Mouse (Mus musculus) embryonic facial prominence, embryonic 13.5 days (tissue): Measurements from ENCODE around the gene Speg. TPM values are rescaled to one million over a fixed set of nuclear protein-coding genes. Genes with fewer than 3 reads are reported as not detected.

Experiments
- ATAC-seq: fragments of 200-750 bp; cut with Nextera tagmentation; 2 replicates; pipeline ENCODE4 v1.8.0; 2017; ENCODE audit warnings: low read depth; ENCODE audit not compliant: insufficient number of reproducible peaks, insufficient read depth, low FRiP score, low TSS enrichment
- H3K27ac ChIP-seq: fragments of 300-500 bp; sonication (generic); 2 replicates; pipeline ENCODE4 v1.5.1; 2015; ENCODE audit warnings: moderate library complexity, mild to moderate bottlenecking, inconsistent platforms
- H3K27me3 ChIP-seq: fragments of 300-500 bp; sonication (generic); 2 replicates; pipeline ENCODE4 v1.6.1; 2015; ENCODE audit warnings: mild to moderate bottlenecking, inconsistent platforms
- H3K36me3 ChIP-seq: fragments of 300-500 bp; sonication (generic); 2 replicates; pipeline ENCODE4 v1.6.1; 2015; ENCODE audit warnings: mild to moderate bottlenecking, inconsistent platforms
- H3K4me1 ChIP-seq: fragments of 300-500 bp; sonication (generic); 2 replicates; pipeline ENCODE4 v1.6.1; 2015; ENCODE audit warnings: inconsistent platforms
- H3K4me2 ChIP-seq: fragments of 300-500 bp; sonication (generic); 2 replicates; pipeline ENCODE4 v1.6.1; 2015; ENCODE audit warnings: moderate library complexity, mild to moderate bottlenecking, inconsistent platforms
- H3K4me3 ChIP-seq: fragments of 300-500 bp; sonication (generic); 2 replicates; pipeline ENCODE4 v1.5.1; 2015; ENCODE audit warnings: mild to moderate bottlenecking, inconsistent platforms
- H3K9ac ChIP-seq: fragments of 300-500 bp; sonication (generic); 2 replicates; pipeline ENCODE4 v1.6.1; 2015; ENCODE audit warnings: mild to moderate bottlenecking, inconsistent platforms
- H3K9me3 ChIP-seq: fragments of 300-500 bp; sonication (generic); 2 replicates; pipeline ENCODE4 v1.6.1; 2016; ENCODE audit warnings: inconsistent platforms
- WGBS: fragments of 180-500 bp; shearing (Covaris S2); methylation state at CpG from one replicate; pipeline ENCODE4 v1.1.7; 2015; ENCODE audit warnings: mixed read lengths; 5-methylcytosine and 5-hydroxymethylcytosine counted together
- polyA plus RNA-seq: library from polyadenylated mRNA; unstranded; fragments of >200 nt; fragmentation: Nextera tagmentation; extraction: Ambion mirVana; gene quantifications from 2 replicates; pipeline ENCODE4 v1.2.1, GENCODE M21; 2015

Speg gene
- polyA plus RNA-seq, 1 experiment from 2014 or later = 16.1 TPM

DNA sequence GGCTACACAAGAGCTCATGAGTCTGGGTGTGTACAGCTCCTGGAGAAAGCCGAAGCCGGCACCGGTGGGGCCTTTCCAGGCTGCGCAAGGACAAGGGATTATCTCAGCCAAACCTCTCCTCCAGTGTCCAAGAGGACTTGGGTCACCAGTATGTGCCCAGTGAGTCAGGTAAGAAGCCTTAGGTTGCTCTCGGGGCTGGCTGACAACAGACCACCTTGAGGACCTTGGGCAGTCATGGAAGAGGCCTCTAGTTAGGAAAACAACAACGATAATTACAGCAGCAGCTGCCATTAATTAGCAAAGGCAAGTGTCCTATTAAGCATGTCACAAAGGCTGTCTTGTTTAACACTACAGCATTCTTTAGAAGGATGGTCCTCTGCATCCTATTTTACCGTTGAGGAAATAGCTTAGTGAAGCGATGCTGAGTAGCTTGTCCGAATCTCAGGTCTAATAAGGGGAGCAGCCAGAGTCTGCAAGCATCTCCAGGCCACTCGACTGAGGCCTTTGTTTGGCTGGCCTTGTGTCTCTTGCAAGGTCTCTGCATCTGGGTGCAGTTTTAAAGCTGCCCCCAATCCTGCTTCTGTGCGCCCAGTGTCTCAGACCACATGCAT lies 48.8 kb downstream of the Speg start:
- no peak overlapping the region for H3K27ac ChIP-seq
- no peak overlapping the region for H3K4me3 ChIP-seq
- ATAC-seq = no peak
- H3K9ac ChIP-seq = no peak overlapping the region
- no peaks in the 10 kb centered on the region for H3K9me3 ChIP-seq
- H3K36me3 ChIP-seq = peaks cover 10% of the 10 kb centered on the region; the same call in 1 of the 2 replicates
- peaks cover 58% of the 10 kb centered on the region for H3K27me3 ChIP-seq
- WGBS = 30% methylated on average over 11 of the region's 11 CpGs
- no peak overlapping the region for H3K4me2 ChIP-seq
- H3K4me1 ChIP-seq = peaks cover 22% of the 10 kb centered on the region

DNA sequence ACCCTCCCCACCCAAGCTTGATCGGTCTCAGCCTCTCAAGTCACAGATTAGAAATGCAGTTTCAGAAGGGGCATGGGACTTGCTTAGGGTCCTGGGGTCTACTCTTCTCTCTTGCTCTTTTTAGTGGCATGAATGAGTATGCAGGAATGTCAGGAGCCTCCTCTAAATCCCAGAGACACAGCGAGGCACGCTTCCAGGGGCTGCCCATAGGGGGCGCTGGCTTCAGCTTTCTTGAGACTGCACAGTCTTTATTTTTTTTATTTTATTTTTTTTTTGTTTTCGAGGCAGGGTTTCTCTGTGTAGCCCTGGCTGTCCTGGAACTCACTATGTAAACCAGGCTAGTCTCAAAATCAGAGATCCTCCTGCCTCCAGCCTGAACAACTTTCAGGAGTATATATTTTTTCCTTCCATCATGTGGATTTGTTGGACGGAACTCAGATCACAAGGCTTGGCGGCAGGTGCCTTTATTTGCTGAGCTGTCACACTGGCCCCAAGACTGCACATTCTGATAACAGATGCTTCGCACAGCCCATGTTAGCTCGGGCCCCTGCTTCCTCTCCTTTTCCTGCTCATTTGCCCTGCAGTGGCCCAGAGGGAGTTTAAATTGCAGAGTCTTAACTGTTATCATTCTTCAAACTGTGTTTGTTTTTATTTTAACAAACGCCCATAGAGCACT lies 50.8 kb downstream of the Speg start:
- Histone ChIP-seq H3K4me2 (no peak overlapping the region), H3K4me3 (no peak overlapping the region), H3K9ac (no peak overlapping the region), H3K27me3 (peaks cover 64% of the 10 kb centered on the region), H3K27ac (no peak overlapping the region), H3K4me1 (peaks cover 27% of the 10 kb centered on the region), H3K36me3 (peaks cover 10% of the 10 kb centered on the region; the same call in 1 of the 2 replicates), H3K9me3 (no peaks in the 10 kb centered on the region)
- WGBS = 27% methylated on average over 10 of the region's 10 CpGs
- no peak for ATAC-seq

DNA sequence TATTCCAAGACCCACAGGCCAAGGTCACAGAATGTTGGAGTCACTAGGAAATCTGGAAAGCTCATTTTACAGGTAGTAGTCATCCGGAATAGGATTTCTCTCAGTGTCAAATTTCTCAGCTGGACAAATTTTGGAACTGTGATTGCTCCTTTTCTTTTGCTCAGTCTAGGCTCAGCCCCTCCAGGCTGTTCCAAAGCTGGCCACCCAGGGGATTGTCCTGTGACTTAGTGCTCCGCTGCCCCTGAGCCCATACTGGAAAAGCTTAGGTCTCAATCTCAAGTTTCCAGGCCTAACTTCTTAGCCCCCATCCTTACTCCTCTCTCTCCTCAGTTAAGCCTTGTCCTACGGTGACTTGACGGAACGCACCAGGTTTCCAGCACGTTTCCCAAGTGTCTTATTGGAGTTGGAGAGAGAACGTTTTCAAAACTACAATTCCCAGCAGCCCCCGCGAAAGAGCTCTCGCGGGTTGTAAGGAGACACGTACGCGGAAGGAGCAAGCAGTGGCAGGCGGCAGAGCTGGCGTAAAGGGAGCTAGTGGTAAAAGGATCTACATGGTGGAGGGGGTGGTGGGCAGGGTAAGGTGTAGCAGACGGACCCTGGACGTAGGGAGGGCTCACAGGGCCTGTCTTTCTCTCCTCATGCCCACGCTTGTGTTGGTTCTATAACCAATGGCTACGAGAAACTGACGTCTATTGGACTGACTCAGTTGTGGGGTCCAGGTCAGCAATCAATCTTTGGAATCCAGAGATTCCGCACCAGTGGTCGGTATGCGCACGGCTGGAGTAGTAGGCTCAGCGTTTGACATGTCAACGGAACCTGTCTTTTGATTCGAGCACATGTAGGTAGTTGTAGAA lies 60.6 kb downstream of the Speg start, which contains the start of gene Gmppa:
Gmppa (plus strand) TSS at position 456 of the 854 bp plus-strand sequence.
- peak; percentile 73; the same call in 1 of the 2 replicates for ATAC-seq
- Histone ChIP-seq H3K9ac (peak within 1 kb of the TSS; percentile 83), H3K36me3 (peaks cover 12% of the 10 kb centered on the region), H3K27me3 (peaks cover 12% of the 10 kb centered on the region), H3K4me3 (peak within 1 kb of the TSS; percentile 64), H3K4me1 (peaks cover 19% of the 10 kb centered on the region), H3K27ac (peak within 1 kb of the TSS; percentile 72), H3K4me2 (peak within 1 kb of the TSS; percentile 67), H3K9me3 (no peaks in the 10 kb centered on the region)
- 4% methylated on average over 28 of the region's 28 CpGs for WGBS

DNA sequence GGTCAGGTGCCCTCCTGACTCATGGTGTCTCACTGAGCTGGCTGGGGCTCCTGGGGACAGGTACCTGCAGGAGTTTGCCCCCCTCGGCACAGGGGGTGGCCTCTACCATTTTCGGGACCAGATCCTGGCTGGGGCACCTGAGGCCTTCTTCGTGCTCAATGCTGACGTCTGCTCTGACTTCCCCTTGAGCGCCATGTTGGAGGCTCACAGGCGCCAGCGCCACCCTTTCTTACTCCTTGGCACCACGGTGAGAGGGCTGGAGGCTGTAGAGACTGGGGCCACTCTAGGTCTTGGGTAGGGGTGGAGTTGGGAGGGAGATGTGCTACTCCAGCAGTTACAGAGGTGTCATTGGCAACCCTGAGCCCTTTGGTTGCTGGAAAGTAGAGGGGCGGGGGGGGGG lies 63.7 kb downstream of the Speg start:
- Histone ChIP-seq H3K4me3 (no peak overlapping the region), H3K36me3 (peaks cover 19% of the 10 kb centered on the region), H3K9ac (no peak overlapping the region), H3K4me1 (peaks cover 30% of the 10 kb centered on the region), H3K27ac (no peak overlapping the region), H3K9me3 (no peaks in the 10 kb centered on the region), H3K4me2 (no peak overlapping the region), H3K27me3 (0 out of 2 replicates have a peak, but pooled peaks cover 5% of the 10 kb centered on the region)
- no peak for ATAC-seq
- WGBS = 80% methylated on average over 8 of the region's 9 CpGs

DNA sequence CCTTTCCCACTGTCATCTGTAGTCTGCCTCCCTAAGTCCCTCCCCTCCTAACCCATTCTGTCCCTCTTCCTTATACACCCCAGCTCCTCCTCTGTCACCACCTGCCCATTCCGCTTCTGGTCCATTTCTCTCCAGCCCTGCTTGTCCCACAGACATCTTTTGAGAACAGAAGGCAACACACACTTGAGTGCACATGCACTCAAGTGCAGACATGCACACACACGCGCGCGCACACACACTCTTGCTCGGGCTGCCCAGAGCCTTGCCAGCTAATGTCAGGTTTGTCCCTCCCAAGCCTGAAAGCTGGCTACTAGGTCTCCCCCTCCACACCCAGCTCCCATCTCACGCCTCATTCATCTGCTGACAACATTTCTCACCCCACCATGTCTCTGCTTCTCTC lies 65.6 kb downstream of the Speg start:
- WGBS = 95% methylated on average over 7 of the region's 7 CpGs
- no peak overlapping the region for H3K4me2 ChIP-seq
- no peak overlapping the region for H3K9ac ChIP-seq
- H3K36me3 ChIP-seq = peaks cover 19% of the 10 kb centered on the region
- peaks cover 18% of the 10 kb centered on the region for H3K27me3 ChIP-seq
- H3K4me3 ChIP-seq = no peak overlapping the region
- H3K4me1 ChIP-seq = peaks cover 45% of the 10 kb centered on the region
- H3K27ac ChIP-seq = no peak overlapping the region
- no peak for ATAC-seq
- H3K9me3 ChIP-seq = no peaks in the 10 kb centered on the region

DNA sequence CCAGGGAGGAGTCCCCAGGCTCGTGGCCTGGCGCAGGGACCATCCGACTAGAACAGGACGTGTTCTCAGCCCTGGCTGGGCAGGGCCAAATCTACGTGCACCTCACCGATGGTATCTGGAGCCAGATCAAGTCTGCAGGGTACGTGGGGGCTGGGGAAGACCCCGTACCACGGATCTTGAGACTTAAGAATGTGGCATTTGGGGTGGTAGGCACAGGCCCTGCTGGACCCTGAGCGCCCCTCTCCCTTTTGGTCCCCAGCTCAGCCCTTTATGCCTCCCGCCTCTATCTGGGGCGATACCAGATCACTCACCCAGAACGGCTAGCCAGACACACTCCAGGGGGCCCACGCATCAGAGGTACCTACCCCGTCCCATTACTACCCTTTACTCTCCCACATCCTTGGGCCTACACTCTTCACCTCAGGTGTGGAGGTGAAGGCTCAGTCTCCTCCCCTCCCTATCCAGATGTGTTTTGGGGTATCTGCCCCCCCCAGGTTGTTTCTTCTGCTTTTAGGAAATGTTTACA lies 66.4 kb downstream of the Speg start:
- H3K9me3 ChIP-seq = no peaks in the 10 kb centered on the region
- H3K4me2 ChIP-seq = no peak overlapping the region
- ATAC-seq = no peak
- H3K4me3 ChIP-seq = no peak overlapping the region
- 86% methylated on average over 15 of the region's 15 CpGs for WGBS
- peaks cover 50% of the 10 kb centered on the region for H3K4me1 ChIP-seq
- no peak overlapping the region for H3K9ac ChIP-seq
- peaks cover 19% of the 10 kb centered on the region for H3K36me3 ChIP-seq
- no peak overlapping the region for H3K27ac ChIP-seq
- H3K27me3 ChIP-seq = peaks cover 25% of the 10 kb centered on the region

DNA sequence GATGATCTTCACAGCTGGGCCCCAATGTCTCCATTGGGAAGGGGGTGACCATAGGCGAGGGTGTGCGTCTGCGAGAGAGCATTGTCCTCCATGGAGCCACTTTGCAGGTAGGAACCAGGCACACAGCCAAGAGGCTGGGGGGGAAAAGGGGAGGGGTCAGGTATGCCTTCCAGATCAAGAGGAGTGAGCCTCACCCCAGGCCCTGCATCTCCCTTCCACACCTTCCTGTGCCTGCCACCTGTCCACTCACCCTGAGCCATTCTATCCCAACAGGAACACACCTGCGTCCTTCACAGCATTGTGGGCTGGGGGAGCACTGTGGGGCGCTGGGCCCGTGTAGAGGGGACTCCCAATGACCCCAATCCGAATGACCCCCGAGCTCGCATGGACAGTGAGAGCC lies 67.1 kb downstream of the Speg start:
- no peak for ATAC-seq
- H3K4me1 ChIP-seq = peaks cover 50% of the 10 kb centered on the region
- H3K4me2 ChIP-seq = no peak overlapping the region
- no peak overlapping the region for H3K9ac ChIP-seq
- H3K9me3 ChIP-seq = no peaks in the 10 kb centered on the region
- H3K27ac ChIP-seq = no peak overlapping the region
- H3K27me3 ChIP-seq = peaks cover 32% of the 10 kb centered on the region
- peaks cover 19% of the 10 kb centered on the region for H3K36me3 ChIP-seq
- no peak overlapping the region for H3K4me3 ChIP-seq
- WGBS = 81% methylated on average over 9 of the region's 9 CpGs

DNA sequence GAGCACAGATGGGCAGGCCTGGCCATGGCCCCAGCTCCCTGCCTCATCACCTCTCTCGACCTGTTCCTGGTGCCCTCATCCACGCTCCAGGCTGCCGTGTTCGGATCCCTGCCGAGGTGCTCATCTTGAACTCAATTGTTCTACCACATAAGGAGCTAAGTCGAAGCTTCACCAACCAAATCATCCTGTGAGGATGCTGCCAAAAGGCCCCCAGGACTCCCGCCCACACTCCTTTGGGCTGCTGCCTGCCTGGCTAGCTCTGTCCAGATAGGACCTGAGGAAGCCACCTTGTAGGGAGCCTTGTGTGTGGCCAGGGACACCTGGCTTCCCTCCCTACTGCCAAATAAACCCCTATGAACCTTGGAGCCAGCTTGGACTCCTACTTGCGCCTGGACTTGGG lies 67.7 kb downstream of the Speg start:
- peaks cover 19% of the 10 kb centered on the region for H3K36me3 ChIP-seq
- H3K27me3 ChIP-seq = peaks cover 38% of the 10 kb centered on the region
- H3K4me1 ChIP-seq = peaks cover 51% of the 10 kb centered on the region
- no peak overlapping the region for H3K4me2 ChIP-seq
- H3K4me3 ChIP-seq = no peak overlapping the region
- H3K9ac ChIP-seq = no peak overlapping the region
- no peak for ATAC-seq
- no peaks in the 10 kb centered on the region for H3K9me3 ChIP-seq
- H3K27ac ChIP-seq = no peak overlapping the region
- WGBS = 48% methylated on average over 8 of the region's 8 CpGs

DNA sequence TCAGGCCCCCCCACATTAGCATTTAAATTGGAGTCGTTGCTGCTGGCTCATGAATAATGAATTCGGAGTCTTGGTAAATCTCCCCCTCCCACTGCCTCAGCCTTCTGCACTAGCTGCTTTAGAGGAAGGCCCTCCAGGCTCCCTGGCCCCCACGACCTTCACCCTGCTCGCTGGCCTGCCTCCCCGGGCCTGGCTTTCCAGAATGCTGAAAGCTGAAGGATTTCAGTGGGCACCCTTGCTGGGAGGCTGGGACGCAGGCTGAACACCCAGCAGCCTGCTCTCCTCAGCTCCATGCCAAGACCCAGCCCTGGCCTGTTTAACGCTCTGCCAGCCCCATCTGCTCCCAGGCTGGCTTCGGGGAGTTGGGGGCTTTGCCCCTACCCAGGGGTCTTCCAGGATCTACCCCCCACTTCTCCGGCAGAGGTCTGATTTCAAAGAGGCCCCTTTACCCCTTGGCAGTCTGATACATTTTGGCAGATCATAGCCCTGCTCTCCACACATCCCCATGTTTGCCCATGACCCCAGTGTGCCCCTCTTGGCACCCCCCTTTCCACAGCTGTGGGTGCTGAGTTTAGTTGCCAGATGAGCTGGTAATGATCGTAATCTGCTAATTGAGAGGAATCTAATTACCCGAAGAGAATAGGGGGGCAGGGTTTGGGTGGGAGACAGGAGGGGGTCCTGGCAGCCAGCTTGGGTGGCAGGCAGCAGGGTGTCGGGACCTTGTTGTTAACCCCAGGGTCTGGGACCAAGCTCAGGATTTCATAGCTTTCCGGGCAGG lies 68.3 kb downstream of the Speg start:
- Histone ChIP-seq H3K36me3 (peaks cover 19% of the 10 kb centered on the region), H3K4me1 (peaks cover 57% of the 10 kb centered on the region), H3K27me3 (peaks cover 45% of the 10 kb centered on the region), H3K4me3 (no peak overlapping the region), H3K4me2 (no peak overlapping the region), H3K9me3 (no peaks in the 10 kb centered on the region), H3K9ac (peak overlapping the region; percentile 46; the same call in 1 of the 2 replicates), H3K27ac (peak overlapping the region; percentile 28; the same call in 1 of the 2 replicates)
- 27% methylated on average over 13 of the region's 13 CpGs for WGBS
- no peak for ATAC-seq

DNA sequence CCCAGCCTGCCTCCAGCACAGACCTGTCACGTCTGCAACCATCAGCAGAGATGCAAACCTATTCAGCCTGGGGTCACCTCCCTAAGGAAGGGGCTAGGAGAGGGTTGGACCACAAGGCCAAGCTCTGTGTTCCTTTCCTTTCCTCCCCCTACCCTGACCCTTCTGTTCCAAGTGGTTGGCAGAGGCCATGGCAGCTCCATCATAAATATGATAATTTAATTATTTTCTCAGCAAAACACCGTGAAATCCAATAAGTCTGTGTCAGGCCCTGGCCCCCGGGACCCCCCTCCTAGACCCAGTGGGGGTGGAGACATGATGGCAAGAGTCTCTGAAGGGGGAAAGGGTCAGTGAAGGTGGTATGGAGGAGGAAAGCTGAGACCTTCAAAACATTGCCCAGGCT lies 69.1 kb downstream of the Speg start:
- no peak overlapping the region for H3K4me3 ChIP-seq
- no peak overlapping the region for H3K9ac ChIP-seq
- 24% methylated on average over 3 of the region's 3 CpGs for WGBS
- ATAC-seq = no peak
- peaks cover 64% of the 10 kb centered on the region for H3K4me1 ChIP-seq
- H3K9me3 ChIP-seq = no peaks in the 10 kb centered on the region
- H3K27ac ChIP-seq = no peak overlapping the region
- H3K27me3 ChIP-seq = peaks cover 52% of the 10 kb centered on the region
- peaks cover 19% of the 10 kb centered on the region for H3K36me3 ChIP-seq
- no peak overlapping the region for H3K4me2 ChIP-seq
